ENCODE assay signal across 8 mouse cellular contexts in genomic region chr15:7118849-7119248, GRCm38 (mm10). TPM values are rescaled to one million over a fixed set of nuclear protein-coding genes. Genes with fewer than 3 reads are reported as not detected.
DNase-seq lines count a peak whose midpoint lies in the region; ATAC-seq lines count a peak whose summit lies in the region.

No protein-coding gene starts in this region.

- no peak overlapping the region for H3K4me2 ChIP-seq in midbrain, embryonic 11.5 days
- H3K4me2 ChIP-seq in intestine, embryonic 16.5 days (ENCODE audit: low read depth, low read length), result no peak overlapping the region

- no peak overlapping the region for H3K4me3 ChIP-seq in midbrain, embryonic 11.5 days (ENCODE audit: low read depth, low read length)
- H3K4me3 ChIP-seq in midbrain, embryonic 10.5 days, result no peak overlapping the region
- no peak overlapping the region for H3K4me3 ChIP-seq in intestine, embryonic 16.5 days (ENCODE audit: low read length)

- H3K9me3 ChIP-seq in midbrain, embryonic 11.5 days (ENCODE audit: control insufficient read depth, low read length), result no peaks in the 10 kb centered on the region
- no peaks in the 10 kb centered on the region for H3K9me3 ChIP-seq in midbrain, embryonic 10.5 days (replicated peaks)
- no peaks in the 10 kb centered on the region for H3K9me3 ChIP-seq in intestine, embryonic 16.5 days (ENCODE audit: control insufficient read depth, low read length)

- 85% methylated on average over 5 of the region's 5 CpGs for WGBS in midbrain, embryonic 11.5 days
- 93% methylated on average over 5 of the region's 5 CpGs for WGBS in midbrain, embryonic 10.5 days
- 19% methylated on average over 5 of the region's 5 CpGs for WGBS in intestine, embryonic 16.5 days

- ATAC-seq in midbrain, embryonic 11.5 days (ENCODE audit: low FRiP score), result no peak
- ATAC-seq in intestine, embryonic 16.5 days, result peak; percentile 59; the same call in 1 of the 2 replicates

- no peak overlapping the region for H3K9ac ChIP-seq in midbrain, embryonic 11.5 days (ENCODE audit: low read length)
- no peak overlapping the region for H3K9ac ChIP-seq in intestine, embryonic 16.5 days (ENCODE audit: low read depth, low read length)

- no peak overlapping the region for H3K27ac ChIP-seq in midbrain, embryonic 11.5 days (ENCODE audit: low read depth, low read length)
- H3K27ac ChIP-seq in midbrain, embryonic 10.5 days (replicated peaks), result no peak overlapping the region
- H3K27ac ChIP-seq in intestine, embryonic 16.5 days (ENCODE audit: low read length), result no peak overlapping the region

- no peaks in the 10 kb centered on the region for H3K27me3 ChIP-seq in midbrain, embryonic 11.5 days (ENCODE audit: control insufficient read depth, insufficient read depth, low read length)
- no peaks in the 10 kb centered on the region for H3K27me3 ChIP-seq in midbrain, embryonic 10.5 days (ENCODE audit: low read depth, poor library complexity, severe bottlenecking)
- H3K27me3 ChIP-seq in intestine, embryonic 16.5 days (replicated peaks; ENCODE audit: control insufficient read depth, insufficient read depth, low read length), result no peaks in the 10 kb centered on the region

- H3K4me1 ChIP-seq in midbrain, embryonic 11.5 days (ENCODE audit: control insufficient read depth, insufficient read depth, low read length), result no peaks in the 10 kb centered on the region
- H3K4me1 ChIP-seq in midbrain, embryonic 10.5 days, result peaks cover 18% of the 10 kb centered on the region; the same call in 1 of the 2 replicates
- no peaks in the 10 kb centered on the region for H3K4me1 ChIP-seq in intestine, embryonic 16.5 days (ENCODE audit: control insufficient read depth, insufficient read depth, low read length)

- no peaks in the 10 kb centered on the region for H3K36me3 ChIP-seq in midbrain, embryonic 11.5 days (ENCODE audit: control insufficient read depth, insufficient read depth, low read length)
- no peaks in the 10 kb centered on the region for H3K36me3 ChIP-seq in midbrain, embryonic 10.5 days
- H3K36me3 ChIP-seq in intestine, embryonic 16.5 days (ENCODE audit: control insufficient read depth, insufficient read depth, low read length), result no peaks in the 10 kb centered on the region

- peak; percentile 63 for DNase-seq in adrenal gland, adult 2 months
- DNase-seq in adrenal gland, adult 18-20 months (ENCODE audit: low spot score in 2 of 2), result no peak
- DNase-seq in midbrain, embryonic 11.5 days (ENCODE audit: low spot score, missing footprints), result peak; percentile 4
- no peak for DNase-seq in midbrain, embryonic 10.5 days (ENCODE audit: low spot score)
- peak; percentile 81 for DNase-seq in lung, postnatal 36 days
- DNase-seq in spleen, adult 18-20 months, result no peak
- DNase-seq in heart, adult 8-10 months (ENCODE audit: low spot score), result no peak

RNA-seq across cellular contexts. Expression of gene Lifr, which starts 28.4 kb away (rescaled TPM):
- 10 to 100 TPM; 31.3 to 52.2 TPM for total RNA-seq in adrenal gland, adult 2 months (2021)
- 18.5 and 28.6 TPM in 2 replicates for polyA plus RNA-seq in adrenal gland, adult 2 months (2012; rRNA removed)
- 10 to 100 TPM; 39.1 to 43.0 TPM for total RNA-seq in adrenal gland, adult 18-20 months (2021)
- polyA plus RNA-seq in midbrain, embryonic 11.5 days (2014; fragmentation: Nextera tagmentation; extraction: Ambion mirVana), result 16.5 and 17.5 TPM in 2 replicates
- 10.0 and 10.1 TPM in 2 replicates for polyA plus RNA-seq in midbrain, embryonic 10.5 days (2016; fragmentation: Nextera tagmentation; extraction: Ambion mirVana)
- 11.6 and 12.9 TPM in 2 replicates for polyA plus RNA-seq in intestine, embryonic 16.5 days (2015; fragmentation: Nextera tagmentation; extraction: Ambion mirVana)
- total RNA-seq in heart, adult 8-10 months (2022), result 10 to 100 TPM; 51.5 to 61.6 (median 57.9) TPM

Comparison
In these comparisons a context has a peak if more than half of its experiments do, and no peak if none do; other contexts are left out.
1. DNase-seq: peak in adrenal gland, adult 2 months (single experiment), midbrain, embryonic 11.5 days (single experiment) and lung, postnatal 36 days (single experiment); none in adrenal gland, adult 18-20 months (0 of 2), midbrain, embryonic 10.5 days (single experiment), spleen, adult 18-20 months (0 of 2) and heart, adult 8-10 months (single experiment).